Mouse (Mus musculus): ENCODE data around the gene Pdcd2. TPM values are rescaled to one million over a fixed set of nuclear protein-coding genes. Genes with fewer than 3 reads are reported as not detected.

Pdcd2 gene
- total RNA-seq, 2 experiments from 2014 or later = 14.5 to 16.9 TPM

- peak; percentile 14 for DNase-seq
These were observed 28.4 kb downstream of the Pdcd2 start for GRCm38 (mm10) chr17:15498753-15499113.

DNA sequence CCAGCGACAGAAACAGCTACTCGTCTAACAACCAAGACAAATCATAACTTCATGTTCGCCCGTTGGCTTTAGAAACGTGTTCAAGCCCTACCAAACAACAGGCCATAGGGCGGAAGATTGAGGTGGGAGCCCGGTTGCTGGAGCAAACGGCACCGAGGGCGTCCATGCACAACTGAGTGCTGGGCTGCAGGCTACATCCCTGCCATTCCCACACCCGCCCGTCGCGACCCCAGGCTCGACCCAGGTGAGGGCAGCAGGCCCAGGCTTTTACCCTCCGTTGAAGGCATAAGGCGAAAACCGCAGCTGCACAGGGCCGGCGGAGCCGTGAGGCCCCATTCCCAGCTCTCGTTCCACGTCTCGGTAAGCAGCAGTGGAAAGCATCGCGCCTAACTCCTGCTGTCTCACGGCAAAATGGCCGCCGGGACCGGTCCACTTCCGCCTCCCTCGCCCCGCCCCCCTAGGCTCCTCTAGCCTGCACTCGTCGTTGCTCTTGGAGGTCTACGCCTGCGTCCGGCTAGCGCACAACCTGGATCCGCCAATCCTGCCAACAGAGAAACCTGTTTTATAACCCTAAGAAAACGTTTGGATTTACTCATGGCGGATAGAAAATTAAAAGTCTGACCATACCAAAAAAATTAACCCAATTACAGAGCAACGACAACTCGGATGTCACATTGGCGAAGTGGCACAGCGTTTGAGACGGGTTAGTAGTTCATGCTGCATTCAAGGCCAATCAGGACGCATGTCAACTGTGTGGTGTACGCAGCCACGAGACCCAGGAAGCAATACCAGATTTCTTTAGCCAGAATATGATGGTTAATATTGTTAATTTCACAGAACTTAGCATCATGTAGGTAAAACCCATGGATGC, 29.0 kb downstream of the Pdcd2 start:
- DNase-seq = peak; percentile 95

- DNase-seq = no peak
These were observed 36.6 kb downstream of the Pdcd2 start for GRCm38 (mm10) chr17:15490542-15490941.

GRCm38 (mm10) chr17:15472671-15473070, 54.4 kb downstream of the Pdcd2 start:
- no peak for DNase-seq

Other genes with a start within 250 kb of the Pdcd2 start
- 10 to 100 TPM; 10.3 to 14.7 TPM for gene Dll1, start 150.4 kb downstream of the Pdcd2 start, total RNA-seq (2021)
- gene Fam120b, start 131.1 kb downstream of the Pdcd2 start, total RNA-seq (2021) = 10 to 100 TPM in 1 of 2 experiments, 1 to 10 TPM in 1; 9.8 to 12.0 TPM
- gene Psmb1, start 27.6 kb downstream of the Pdcd2 start, total RNA-seq (2021) = 100 to 1,000 TPM; 136 to 143 TPM
- 10 to 100 TPM in 1 of 2 experiments, 1 to 10 TPM in 1; 10.0 to 11.6 TPM for gene Tbp, start 27.4 kb downstream of the Pdcd2 start, total RNA-seq (2021)
- gene Prdm9, start 37.1 kb upstream of the Pdcd2 start, total RNA-seq (2021) = 1 to 10 TPM; 2.4 to 6.9 TPM
- gene Chd1, start 177.7 kb upstream of the Pdcd2 start, total RNA-seq (2021) = 10 to 100 TPM; 16.2 to 21.9 TPM